ENCODE assay signal across 21 mouse cellular contexts in genomic region chr17:12380287-12380686, GRCm38 (mm10). TPM values are rescaled to one million over a fixed set of nuclear protein-coding genes. Genes with fewer than 3 reads are reported as not detected.
"Had no signal": no experiment of that assay in that cellular context is flagged by ENCODE, and none has a peak within 500 bp of the region (broad histone marks: within the 10 kb centered on the region; RNA-seq: fewer than 3 reads in every experiment).

No protein-coding gene starts in this region.

- H3K27me3 ChIP-seq: limb, embryonic 13.5 days; lung, embryonic 15.5 days had no signal

- H3K27ac ChIP-seq: layer of hippocampus, adult 2 months; limb, embryonic 10.5 days; limb, embryonic 13.5 days; lung, embryonic 15.5 days had no signal

- H3K36me3 ChIP-seq: limb, embryonic 10.5 days; limb, embryonic 13.5 days; lung, embryonic 15.5 days had no signal

- DNase-seq: kidney, adult 18-20 months; kidney, postnatal 14 days; layer of hippocampus, adult 9-11 months; lung, adult 18-20 months; lung, postnatal 10 days; lung, postnatal 36 days; midbrain, embryonic 14.5 days; thymus, adult 2 months; thymus, postnatal 14 days had no signal

- H3K4me1 ChIP-seq: limb, embryonic 13.5 days; lung, embryonic 15.5 days had no signal

- ATAC-seq: inflammation-experienced regulatory T-cells, adult 6 months; intestine, embryonic 16.5 days had no signal

- H3K4me3 ChIP-seq: layer of hippocampus, adult 2 months; limb, embryonic 10.5 days; limb, embryonic 13.5 days; lung, embryonic 15.5 days had no signal

- H3K9ac ChIP-seq: limb, embryonic 13.5 days; lung, embryonic 15.5 days had no signal

- H3K4me2 ChIP-seq: limb, embryonic 13.5 days; lung, embryonic 15.5 days; midbrain, embryonic 11.5 days had no signal

- H3K9me3 ChIP-seq: limb, embryonic 10.5 days; limb, embryonic 13.5 days; lung, embryonic 15.5 days had no signal

RNA-seq across cellular contexts. Expression of gene Plg, which starts 1.9 kb away (rescaled TPM):
- total RNA-seq: layer of hippocampus, adult 2 months; layer of hippocampus, postnatal 25 days; megakaryocyte-erythroid progenitor cell, adult 5-6 weeks; midbrain, postnatal 0 days had no signal
- polyA plus RNA-seq: inflammation-experienced regulatory T-cells, adult 6 months; limb, embryonic 10.5 days; midbrain, embryonic 11.5 days; midbrain, embryonic 14.5 days; midbrain, postnatal 0 days; neural tube, embryonic 11.5 days; small intestine, adult 2 months had no signal
